Mouse (Mus musculus) G1E-ER4 (cell line): ENCODE measurements around the gene Hlcs. TPM values are rescaled to one million over a fixed set of nuclear protein-coding genes. Genes with fewer than 3 reads are reported as not detected.
A peak's percentile ranks its signal among the peaks of the same experiment; 100 is the strongest.

Experiments
- GATA1 ChIP-seq: IDR thresholded peaks from one replicate; pipeline ENCODE4 v1.8.0; 2012; ENCODE audit warnings: low read length, inconsistent platforms
- polyA plus RNA-seq: library from polyadenylated mRNA; stranded (reverse); fragments of >175 nt; gene quantifications from 2 replicates; pipeline ENCODE4 v1.2.3, GENCODE M21; 2012

The Hlcs gene
- polyA plus RNA-seq, 1 experiment: 3.7 TPM

GRCm38 (mm10) chr16:94239146-94239545 lies 74.2 kb downstream of the Hlcs start:
- TF ChIP-seq GATA1: no peak

- no peak for TF ChIP-seq GATA1
These were observed 76.3 kb downstream of the Hlcs start for GRCm38 (mm10) chr16:94237130-94237484.

GRCm38 (mm10) chr16:94236226-94237129 lies 76.9 kb downstream of the Hlcs start:
- TF ChIP-seq GATA1: peak; percentile 31

GRCm38 (mm10) chr16:94235718-94236117 lies 77.7 kb downstream of the Hlcs start:
- no peak for TF ChIP-seq GATA1

GRCm38 (mm10) chr16:94234202-94234601 lies 79.2 kb downstream of the Hlcs start:
- TF ChIP-seq GATA1: no peak

GRCm38 (mm10) chr16:94230909-94231575 lies 82.3 kb downstream of the Hlcs start:
- TF ChIP-seq GATA1: no peak

GRCm38 (mm10) chr16:94230499-94230898 lies 82.9 kb downstream of the Hlcs start:
- TF ChIP-seq GATA1: no peak

- no peak for TF ChIP-seq GATA1
These were observed 83.5 kb downstream of the Hlcs start for GRCm38 (mm10) chr16:94229890-94230289.

- no peak for TF ChIP-seq GATA1
These were observed 84.4 kb downstream of the Hlcs start for GRCm38 (mm10) chr16:94228858-94229555.

GRCm38 (mm10) chr16:94227328-94228018 lies 85.9 kb downstream of the Hlcs start:
- no peak for TF ChIP-seq GATA1

GRCm38 (mm10) chr16:94223363-94223720 lies 90.0 kb downstream of the Hlcs start:
- TF ChIP-seq GATA1: no peak

GRCm38 (mm10) chr16:94222646-94223362 lies 90.6 kb downstream of the Hlcs start:
- no peak for TF ChIP-seq GATA1

GRCm38 (mm10) chr16:94210689-94211357 lies 102.5 kb downstream of the Hlcs start:
- no peak for TF ChIP-seq GATA1

GRCm38 (mm10) chr16:94209626-94210025 lies 103.7 kb downstream of the Hlcs start:
- no peak for TF ChIP-seq GATA1
